ENCODE assay signal across 8 mouse cellular contexts in the genomic region with DNA sequence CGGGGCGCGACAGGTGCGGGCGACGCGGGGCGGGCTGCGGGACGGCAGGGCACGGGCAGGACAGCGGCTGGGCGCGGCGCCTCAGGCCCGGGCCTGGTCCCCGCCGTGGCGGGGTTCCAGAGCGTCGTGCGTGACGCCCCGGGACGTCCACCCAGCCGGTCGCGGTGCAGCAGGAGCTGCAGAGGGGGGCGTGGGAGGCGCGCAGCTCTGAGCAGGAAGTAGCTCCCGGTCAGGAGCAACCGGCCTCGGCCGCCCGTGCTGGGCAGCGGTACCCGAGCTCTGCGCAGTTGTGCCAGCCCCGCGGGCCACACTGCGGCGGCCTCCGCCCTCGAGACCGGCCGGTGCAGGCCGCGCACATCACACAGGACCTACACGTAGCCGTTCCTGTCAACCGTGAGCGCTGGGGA. TPM values are rescaled to one million over a fixed set of nuclear protein-coding genes. Genes with fewer than 3 reads are reported as not detected.
DNase-seq lines count a peak whose midpoint lies in the region; ATAC-seq and TF ChIP-seq lines count a peak whose summit lies in the region.

No protein-coding gene starts in this region.

- WGBS in heart, embryonic 15.5 days, result under 1% methylated on average over 48 of the region's 53 CpGs
- under 1% methylated on average over 41 of the region's 53 CpGs for WGBS in midbrain, embryonic 16.5 days

- H3K4me3 ChIP-seq in heart, embryonic 15.5 days, result peak overlapping the region; percentile 88
- peak overlapping the region; percentile 63 to 83 for H3K4me3 ChIP-seq in ES-E14 (ENCODE audit: insufficient read depth in 1 of 2, low read depth in 1 of 2, low read length in 2 of 2, poor library complexity in 1 of 2, severe bottlenecking in 1 of 2)
- H3K4me3 ChIP-seq in midbrain, embryonic 16.5 days (ENCODE audit: low read depth, low read length), result peak overlapping the region; percentile 86

- H3K27me3 ChIP-seq in heart, embryonic 15.5 days, result no peaks in the 10 kb centered on the region
- H3K27me3 ChIP-seq in midbrain, embryonic 16.5 days (ENCODE audit: control insufficient read depth, insufficient read depth, low read depth, low read length), result no peaks in the 10 kb centered on the region

- H3K27ac ChIP-seq in heart, embryonic 15.5 days, result peak overlapping the region; percentile 74
- H3K27ac ChIP-seq in ES-E14 (ENCODE audit: insufficient read depth, low read depth, low read length, poor library complexity, severe bottlenecking), result no peak overlapping the region
- H3K27ac ChIP-seq in midbrain, embryonic 16.5 days (ENCODE audit: low read length), result peak overlapping the region; percentile 67

- peak overlapping the region; percentile 81 for H3K9ac ChIP-seq in heart, embryonic 15.5 days
- peak overlapping the region; percentile 69 for H3K9ac ChIP-seq in ES-E14 (ENCODE audit: insufficient read depth, low read depth, low read length, poor library complexity, severe bottlenecking)
- peak overlapping the region; percentile 83 for H3K9ac ChIP-seq in midbrain, embryonic 16.5 days (ENCODE audit: low read depth, low read length)

- in situ Hi-C loops in ES-E14 (cut with MboI; ENCODE audit: low sequenced_read_pairs in 2 of 2, unreplicated experiment in 2 of 2), result no loop called here

- DNase-seq in heart, adult 9 months (ENCODE audit: low spot score in 2 of 2), result no peak
- DNase-seq in ES-E14 (ENCODE audit: low read depth, low spot score) (no peak), liver (peak; percentile 52)
- peak; percentile 47 for DNase-seq in induced T-regulatory cell, adult 2 months (ENCODE audit: low read depth)
- no peak for DNase-seq in c-Kit-positive CD71-positive TER-119-positive erythroid progenitor cells, embryonic 14.5 days (ENCODE audit: low spot score)

- peak; percentile 74 for ATAC-seq in heart, embryonic 15.5 days (replicated peaks; ENCODE audit: insufficient number of reproducible peaks, insufficient read depth, low FRiP score, low read depth)
- ATAC-seq in erythroblast, adult 5-6 weeks (replicated peaks; ENCODE audit: low FRiP score, poor library complexity, severe bottlenecking), result peak; percentile 52
- peak; percentile 83; the same call in 1 of the 2 replicates for ATAC-seq in midbrain, embryonic 16.5 days

- no peaks in the 10 kb centered on the region for H3K36me3 ChIP-seq in heart, embryonic 15.5 days
- H3K36me3 ChIP-seq in ES-E14 (ENCODE audit: control insufficient read depth, insufficient read depth, low read length, poor library complexity, severe bottlenecking), result no peaks in the 10 kb centered on the region
- H3K36me3 ChIP-seq in midbrain, embryonic 16.5 days (ENCODE audit: control insufficient read depth, insufficient read depth, low read length), result no peaks in the 10 kb centered on the region

- peaks cover 16% of the 10 kb centered on the region for H3K4me1 ChIP-seq in heart, embryonic 15.5 days (replicated peaks)
- H3K4me1 ChIP-seq in ES-E14 (ENCODE audit: control insufficient read depth in 2 of 2, insufficient read depth in 2 of 2, low read length in 2 of 2, poor library complexity in 1 of 2), result no peaks in the 10 kb centered on the region
- H3K4me1 ChIP-seq in midbrain, embryonic 16.5 days (ENCODE audit: control insufficient read depth, insufficient read depth, low read length), result peaks cover 26% of the 10 kb centered on the region

- H3K4me2 ChIP-seq in heart, embryonic 15.5 days, result peak overlapping the region; percentile 86
- peak overlapping the region; percentile 88 for H3K4me2 ChIP-seq in midbrain, embryonic 16.5 days (ENCODE audit: low read length)

- no peaks in the 10 kb centered on the region for H3K9me3 ChIP-seq in heart, embryonic 15.5 days (replicated peaks)
- no peaks in the 10 kb centered on the region for H3K9me3 ChIP-seq in ES-E14 (ENCODE audit: control insufficient read depth, insufficient read depth, low read depth, low read length)
- no peaks in the 10 kb centered on the region for H3K9me3 ChIP-seq in midbrain, embryonic 16.5 days (replicated peaks; ENCODE audit: control insufficient read depth, low read length, poor library complexity, severe bottlenecking)

TF ChIP-seq in ES-E14, 5 proteins besides CTCF, POLR2A, EP300 and RAD21:
- TF ChIP-seq MAFK (IDR thresholded peaks at IDR 0.05; ENCODE audit: insufficient read depth, low read depth, low read length), result no peak
- TF ChIP-seq CHD2 (IDR thresholded peaks at IDR 0.05; ENCODE audit: low read depth, low read length), result no peak
- TF ChIP-seq HCFC1 (IDR thresholded peaks at IDR 0.05; ENCODE audit: borderline replicate concordance, insufficient read depth, low read length), result no peak
- TF ChIP-seq ZNF384 (IDR thresholded peaks at IDR 0.05; ENCODE audit: low read depth, low read length), result no peak
- TF ChIP-seq ZC3H11A (IDR thresholded peaks at IDR 0.05; ENCODE audit: borderline replicate concordance, low read depth, low read length), result no peak
TF ChIP-seq in ES-E14: peak in this region for 0.

RNA-seq across cellular contexts. Expression of a gene that starts 7.3 kb away (rescaled TPM):
- 17.0 and 17.2 TPM in 2 replicates for polyA plus RNA-seq in heart, embryonic 15.5 days (2015; fragmentation: Nextera tagmentation; extraction: Ambion mirVana)
- total RNA-seq in ES-E14 (2012; rRNA removed), result 2.2 and 6.0 TPM in 2 replicates
- total RNA-seq in erythroblast, adult 5-6 weeks (2015; ENCODE audit: low replicate concordance), result 14.2 and 25.1 TPM in 2 replicates
- total RNA-seq in erythroblast, adult 5-6 weeks (2017; ENCODE audit: low replicate concordance), result 11.4 and 14.9 TPM in 2 replicates
- 24.9 and 26.1 TPM in 2 replicates for polyA plus RNA-seq in midbrain, embryonic 16.5 days (2015; fragmentation: Nextera tagmentation; extraction: Ambion mirVana)

Comparison
In these comparisons a context has a peak if more than half of its experiments do, and no peak if none do; other contexts are left out.
1. DNase-seq: peak in induced T-regulatory cell, adult 2 months (single experiment) and liver (single experiment); none in heart, adult 9 months (0 of 2), ES-E14 (single experiment) and c-Kit-positive CD71-positive TER-119-positive erythroid progenitor cells, embryonic 14.5 days (single experiment).
2. Peak in every context shown above with its lines, with median percentiles within 50 percentile points of each other: ATAC-seq, H3K4me3 ChIP-seq and H3K9ac ChIP-seq.